Mouse (Mus musculus): ENCODE results near the gene Rps7. TPM values are rescaled to one million over a fixed set of nuclear protein-coding genes. Genes with fewer than 3 reads are reported as not detected.

The Rps7 gene
- polyA plus RNA-seq, 1 experiment, result 671 TPM

GRCm38 (mm10) chr12:28662628-28663027 lies 26.9 kb upstream of the Rps7 start:
- Histone ChIP-seq H3K27ac (ENCODE audit: control insufficient read depth, insufficient read depth, low read depth, low read length, poor library complexity) (no peak overlapping the region), H3K4me3 (replicated peaks; ENCODE audit: control insufficient read depth, low read depth, low read length) (no peak overlapping the region), H3K4me1 (ENCODE audit: control insufficient read depth, insufficient read depth, low read length) (no peaks in the 10 kb centered on the region)
- TF ChIP-seq POLR2A (IDR thresholded peaks at IDR 0.05; ENCODE audit: borderline replicate concordance, control insufficient read depth, low read depth, low read length), result no peak
- TF ChIP-seq CTCF (IDR thresholded peaks at IDR 0.05; ENCODE audit: control insufficient read depth, insufficient read depth, low read length), result no peak
- WGBS, result 69% methylated on average over 4 of the region's 4 CpGs

- TF ChIP-seq CTCF (IDR thresholded peaks at IDR 0.05; ENCODE audit: control insufficient read depth, insufficient read depth, low read length), result no peak
- peak; percentile 84; the same call in 1 of the 2 replicates for TF ChIP-seq POLR2A (IDR thresholded peaks at IDR 0.05; ENCODE audit: borderline replicate concordance, control insufficient read depth, low read depth, low read length)
These were observed 13.7 kb upstream of the Rps7 start, which contains the start of gene Rnaseh1 for GRCm38 (mm10) chr12:28649141-28650110. Gene Rnaseh1 (plus strand): TSS chr12:28649602.

GRCm38 (mm10) chr12:28638778-28639177 lies 3.0 kb upstream of the Rps7 start:
- peaks cover 2% of the 10 kb centered on the region; the same call in 1 of the 2 replicates for H3K4me1 ChIP-seq (ENCODE audit: control insufficient read depth, insufficient read depth, low read length)
- WGBS, result 45% methylated on average over 2 of the region's 2 CpGs
- TF ChIP-seq CTCF (IDR thresholded peaks at IDR 0.05; ENCODE audit: control insufficient read depth, insufficient read depth, low read length), result no peak
- TF ChIP-seq POLR2A (IDR thresholded peaks at IDR 0.05; ENCODE audit: borderline replicate concordance, control insufficient read depth, low read depth, low read length), result no peak
- no peak overlapping the region for H3K27ac ChIP-seq (ENCODE audit: control insufficient read depth, insufficient read depth, low read depth, low read length, poor library complexity)
- H3K4me3 ChIP-seq (replicated peaks; ENCODE audit: control insufficient read depth, low read depth, low read length), result no peak overlapping the region

More at GRCm38 (mm10) chr12:28649141-28650110, 13.7 kb upstream of the Rps7 start, which contains the start of gene Rnaseh1:
- peak within 1 kb of the TSS; percentile 99 for H3K4me3 ChIP-seq (replicated peaks; ENCODE audit: control insufficient read depth, low read depth, low read length)
- no peaks in the 10 kb centered on the region; the same call in 1 of the 2 replicates for H3K4me1 ChIP-seq (ENCODE audit: control insufficient read depth, insufficient read depth, low read length)
- 2% methylated on average over 52 of the region's 52 CpGs for WGBS
- peak within 1 kb of the TSS; percentile 68 for H3K27ac ChIP-seq (ENCODE audit: control insufficient read depth, insufficient read depth, low read depth, low read length, poor library complexity)

GRCm38 (mm10) chr12:28636543-28636942 lies 790 bp upstream of the Rps7 start:
- Histone ChIP-seq H3K27ac (ENCODE audit: control insufficient read depth, insufficient read depth, low read depth, low read length, poor library complexity) (no peak overlapping the region), H3K4me1 (ENCODE audit: control insufficient read depth, insufficient read depth, low read length) (peaks cover 2% of the 10 kb centered on the region; the same call in 1 of the 2 replicates), H3K4me3 (replicated peaks; ENCODE audit: control insufficient read depth, low read depth, low read length) (no peak overlapping the region)
- 92% methylated on average over 6 of the region's 6 CpGs for WGBS
- TF ChIP-seq CTCF (IDR thresholded peaks at IDR 0.05; ENCODE audit: control insufficient read depth, insufficient read depth, low read length) (no peak), POLR2A (IDR thresholded peaks at IDR 0.05; ENCODE audit: borderline replicate concordance, control insufficient read depth, low read depth, low read length) (no peak)

GRCm38 (mm10) chr12:28635058-28635534 lies 657 bp downstream of the Rps7 start:
- TF ChIP-seq POLR2A (IDR thresholded peaks at IDR 0.05; ENCODE audit: borderline replicate concordance, control insufficient read depth, low read depth, low read length) (no peak), CTCF (IDR thresholded peaks at IDR 0.05; ENCODE audit: control insufficient read depth, insufficient read depth, low read length) (no peak)
- Histone ChIP-seq H3K27ac (ENCODE audit: control insufficient read depth, insufficient read depth, low read depth, low read length, poor library complexity) (peak overlapping the region; percentile 72), H3K4me1 (ENCODE audit: control insufficient read depth, insufficient read depth, low read length) (peaks cover 2% of the 10 kb centered on the region; the same call in 1 of the 2 replicates), H3K4me3 (replicated peaks; ENCODE audit: control insufficient read depth, low read depth, low read length) (peak overlapping the region; percentile 61)
- WGBS, result 2% methylated on average over 23 of the region's 23 CpGs

- Histone ChIP-seq H3K4me3 (replicated peaks; ENCODE audit: control insufficient read depth, low read depth, low read length) (no peak overlapping the region), H3K27ac (ENCODE audit: control insufficient read depth, insufficient read depth, low read depth, low read length, poor library complexity) (no peak overlapping the region), H3K4me1 (ENCODE audit: control insufficient read depth, insufficient read depth, low read length) (no peaks in the 10 kb centered on the region)
- no peak for TF ChIP-seq CTCF (IDR thresholded peaks at IDR 0.05; ENCODE audit: control insufficient read depth, insufficient read depth, low read length)
- no peak for TF ChIP-seq POLR2A (IDR thresholded peaks at IDR 0.05; ENCODE audit: borderline replicate concordance, control insufficient read depth, low read depth, low read length)
- WGBS, result 90% methylated on average over 2 of the region's 2 CpGs
These were observed 7.3 kb downstream of the Rps7 start for GRCm38 (mm10) chr12:28628436-28628835.

GRCm38 (mm10) chr12:28627092-28627491 lies 8.7 kb downstream of the Rps7 start:
- WGBS, result 37% methylated on average over 4 of the region's 4 CpGs
- H3K4me3 ChIP-seq (replicated peaks; ENCODE audit: control insufficient read depth, low read depth, low read length), result no peak overlapping the region
- TF ChIP-seq POLR2A (IDR thresholded peaks at IDR 0.05; ENCODE audit: borderline replicate concordance, control insufficient read depth, low read depth, low read length), result no peak
- TF ChIP-seq CTCF (IDR thresholded peaks at IDR 0.05; ENCODE audit: control insufficient read depth, insufficient read depth, low read length), result no peak
- no peak overlapping the region for H3K27ac ChIP-seq (ENCODE audit: control insufficient read depth, insufficient read depth, low read depth, low read length, poor library complexity)
- no peaks in the 10 kb centered on the region for H3K4me1 ChIP-seq (ENCODE audit: control insufficient read depth, insufficient read depth, low read length)

- Histone ChIP-seq H3K27ac (ENCODE audit: control insufficient read depth, insufficient read depth, low read depth, low read length, poor library complexity) (no peak overlapping the region), H3K4me1 (ENCODE audit: control insufficient read depth, insufficient read depth, low read length) (no peaks in the 10 kb centered on the region), H3K4me3 (replicated peaks; ENCODE audit: control insufficient read depth, low read depth, low read length) (no peak overlapping the region)
- TF ChIP-seq CTCF (IDR thresholded peaks at IDR 0.05; ENCODE audit: control insufficient read depth, insufficient read depth, low read length) (no peak), POLR2A (IDR thresholded peaks at IDR 0.05; ENCODE audit: borderline replicate concordance, control insufficient read depth, low read depth, low read length) (no peak)
- 80% methylated on average over 7 of the region's 7 CpGs for WGBS
These were observed 10.3 kb downstream of the Rps7 start for GRCm38 (mm10) chr12:28625407-28625806.
